Mouse (Mus musculus): ENCODE data around the gene Pwwp2b. TPM values are rescaled to one million over a fixed set of nuclear protein-coding genes. Genes with fewer than 3 reads are reported as not detected.
A peak's percentile ranks its signal among the peaks of the same experiment; 100 is the strongest.

The Pwwp2b gene
- total RNA-seq (2021) = 10 to 100 TPM; 28.9 to 31.4 TPM

- peak; percentile 61 to 65 for DNase-seq (ENCODE audit: extremely low spot score in 1 of 2, low spot score in 1 of 2)
Observed at GRCm38 (mm10) chr7:139247881-139248614, at the start of gene Pwwp2b. Gene Pwwp2b, plus strand, starts transcription at chr7:139248482.

- peak in 1 of 2 experiments; percentile 63 for DNase-seq (ENCODE audit: extremely low spot score in 1 of 2, low spot score in 1 of 2)
Observed at GRCm38 (mm10) chr7:139200108-139200507, 48.2 kb upstream of the Pwwp2b start.

GRCm38 (mm10) chr7:139201209-139201608 is 47.1 kb upstream of the Pwwp2b start:
- DNase-seq (ENCODE audit: extremely low spot score in 1 of 2, low spot score in 1 of 2) = no peak

GRCm38 (mm10) chr7:139208023-139208772 is 40.1 kb upstream of the Pwwp2b start:
- DNase-seq (ENCODE audit: extremely low spot score in 1 of 2, low spot score in 1 of 2) = peak in 1 of 2 experiments; percentile 52

- DNase-seq (ENCODE audit: extremely low spot score in 1 of 2, low spot score in 1 of 2) = no peak
Observed at GRCm38 (mm10) chr7:139208773-139209095, 39.5 kb upstream of the Pwwp2b start.

GRCm38 (mm10) chr7:139211761-139212160 is 36.5 kb upstream of the Pwwp2b start:
- no peak for DNase-seq (ENCODE audit: extremely low spot score in 1 of 2, low spot score in 1 of 2)

- DNase-seq (ENCODE audit: extremely low spot score in 1 of 2, low spot score in 1 of 2) = peak; percentile 92
Observed at GRCm38 (mm10) chr7:139212754-139213745, 35.2 kb upstream of the Pwwp2b start, which contains the start of the genes Lrrc27 and Stk32c. Gene Lrrc27, plus strand, starts transcription at chr7:139212988. Gene Stk32c, minus strand, starts transcription at chr7:139213307.

GRCm38 (mm10) chr7:139213751-139214150 is 34.5 kb upstream of the Pwwp2b start:
- no peak for DNase-seq (ENCODE audit: extremely low spot score in 1 of 2, low spot score in 1 of 2)

GRCm38 (mm10) chr7:139214160-139214559 is 34.1 kb upstream of the Pwwp2b start:
- DNase-seq (ENCODE audit: extremely low spot score in 1 of 2, low spot score in 1 of 2) = no peak

GRCm38 (mm10) chr7:139214596-139215340 is 33.5 kb upstream of the Pwwp2b start:
- no peak for DNase-seq (ENCODE audit: extremely low spot score in 1 of 2, low spot score in 1 of 2)

GRCm38 (mm10) chr7:139215516-139215915 is 32.8 kb upstream of the Pwwp2b start:
- no peak for DNase-seq (ENCODE audit: extremely low spot score in 1 of 2, low spot score in 1 of 2)

GRCm38 (mm10) chr7:139215946-139216345 is 32.3 kb upstream of the Pwwp2b start:
- DNase-seq (ENCODE audit: extremely low spot score in 1 of 2, low spot score in 1 of 2) = no peak

- DNase-seq (ENCODE audit: extremely low spot score in 1 of 2, low spot score in 1 of 2) = no peak
Observed at GRCm38 (mm10) chr7:139216464-139216863, 31.8 kb upstream of the Pwwp2b start.

GRCm38 (mm10) chr7:139217046-139217445 is 31.2 kb upstream of the Pwwp2b start:
- DNase-seq (ENCODE audit: extremely low spot score in 1 of 2, low spot score in 1 of 2) = no peak

GRCm38 (mm10) chr7:139218641-139219415 is 29.5 kb upstream of the Pwwp2b start:
- no peak for DNase-seq (ENCODE audit: extremely low spot score in 1 of 2, low spot score in 1 of 2)

GRCm38 (mm10) chr7:139219486-139219885 is 28.8 kb upstream of the Pwwp2b start:
- DNase-seq (ENCODE audit: extremely low spot score in 1 of 2, low spot score in 1 of 2) = no peak

GRCm38 (mm10) chr7:139220303-139220702 is 28.0 kb upstream of the Pwwp2b start:
- no peak for DNase-seq (ENCODE audit: extremely low spot score in 1 of 2, low spot score in 1 of 2)

- DNase-seq (ENCODE audit: extremely low spot score in 1 of 2, low spot score in 1 of 2) = no peak
Observed at GRCm38 (mm10) chr7:139221072-139221471, 27.2 kb upstream of the Pwwp2b start.

- no peak for DNase-seq (ENCODE audit: extremely low spot score in 1 of 2, low spot score in 1 of 2)
Observed at GRCm38 (mm10) chr7:139221856-139222255, 26.4 kb upstream of the Pwwp2b start.
